Mouse (Mus musculus) limb, embryonic 11.5 days (tissue): Measurements from ENCODE around the gene Ces3b. TPM values are rescaled to one million over a fixed set of nuclear protein-coding genes. Genes with fewer than 3 reads are reported as not detected.
A peak's percentile ranks its signal among the peaks of the same experiment; 100 is the strongest.

Experiments used
- ATAC-seq: fragments of 200-750 bp; cut with Nextera tagmentation; 2 replicates; pipeline ENCODE4 v1.8.0; 2017; ENCODE audit warnings: low read depth; ENCODE audit not compliant: insufficient number of reproducible peaks, low FRiP score, low TSS enrichment
- DNase-seq: peaks from one replicate; pipeline ENCODE4 v3.0.0-alpha.2; 2015; ENCODE audit warnings: low spot score
- H3K27ac ChIP-seq: fragments of 300-500 bp; sonication (generic); replicated peaks from 2 replicates; pipeline ENCODE4 v1.5.1; 2014; ENCODE audit warnings: low read depth, mild to moderate bottlenecking, low read length
- H3K27me3 ChIP-seq: fragments of 300-500 bp; sonication (generic); 2 replicates; pipeline ENCODE4 v1.6.1; 2014; ENCODE audit warnings: mild to moderate bottlenecking, low read length, mixed read lengths; ENCODE audit not compliant: control insufficient read depth, insufficient read depth
- H3K36me3 ChIP-seq: fragments of 300-500 bp; sonication (generic); 2 replicates; pipeline ENCODE4 v1.6.1; 2014; ENCODE audit warnings: mild to moderate bottlenecking, low read length, moderate library complexity, mixed read lengths; ENCODE audit not compliant: control insufficient read depth, insufficient read depth
- H3K4me1 ChIP-seq: fragments of 300-500 bp; sonication (generic); 2 replicates; pipeline ENCODE4 v1.6.1; 2014; ENCODE audit warnings: low read length, mixed read lengths; ENCODE audit not compliant: control insufficient read depth, insufficient read depth
- H3K4me2 ChIP-seq: fragments of 300-500 bp; sonication (generic); 2 replicates; pipeline ENCODE4 v1.6.1; 2014; ENCODE audit warnings: low read depth, mild to moderate bottlenecking, moderate library complexity; ENCODE audit not compliant: severe bottlenecking
- H3K4me3 ChIP-seq: fragments of 300-500 bp; sonication (generic); 2 replicates; pipeline ENCODE4 v1.5.1; 2014; ENCODE audit warnings: low read depth, low read length
- H3K9ac ChIP-seq: fragments of 300-500 bp; sonication (generic); 2 replicates; pipeline ENCODE4 v1.6.1; 2014; ENCODE audit warnings: mild to moderate bottlenecking, low read length
- H3K9me3 ChIP-seq: fragments of 300-500 bp; sonication (generic); 2 replicates; pipeline ENCODE4 v1.6.1; 2016; ENCODE audit warnings: low read length; ENCODE audit not compliant: control insufficient read depth
- WGBS: fragments of 180-500 bp; shearing (Covaris S2); extraction: QIAGEN DNeasy Blood & Tissue Kit; methylation state at CpG from one replicate; pipeline ENCODE4 v1.1.7; 2014; 5-methylcytosine and 5-hydroxymethylcytosine counted together
- polyA plus RNA-seq: library from polyadenylated mRNA; unstranded; fragments of >200 nt; fragmentation: Nextera tagmentation; extraction: Ambion mirVana; gene quantifications from 2 replicates; pipeline ENCODE4 v1.2.1, GENCODE M21; 2014

Ces3b gene
- polyA plus RNA-seq, 1 experiment from 2014 or later = not detected

- no peaks in the 10 kb centered on the region for H3K36me3 ChIP-seq
- DNase-seq = no peak
- 87% methylated on average over 3 of the region's 3 CpGs for WGBS
- H3K27ac ChIP-seq = no peak overlapping the region
- no peak overlapping the region for H3K9ac ChIP-seq
- H3K4me3 ChIP-seq = no peak overlapping the region
- no peaks in the 10 kb centered on the region for H3K27me3 ChIP-seq
- H3K9me3 ChIP-seq = no peaks in the 10 kb centered on the region
- no peak overlapping the region for H3K4me2 ChIP-seq
- no peaks in the 10 kb centered on the region for H3K4me1 ChIP-seq
- ATAC-seq = no peak
These were observed 20.7 kb downstream of the Ces3b start for GRCm38 (mm10) chr8:105104220-105104619.

GRCm38 (mm10) chr8:105129864-105130263 is 46.3 kb downstream of the Ces3b start:
- ATAC-seq = no peak
- Histone ChIP-seq H3K9me3 (no peaks in the 10 kb centered on the region), H3K4me1 (no peaks in the 10 kb centered on the region), H3K27ac (no peak overlapping the region), H3K9ac (no peak overlapping the region), H3K4me2 (no peak overlapping the region), H3K27me3 (no peaks in the 10 kb centered on the region), H3K4me3 (no peak overlapping the region), H3K36me3 (no peaks in the 10 kb centered on the region)
- DNase-seq = no peak
- 83% methylated on average over 9 of the region's 9 CpGs for WGBS

- Histone ChIP-seq H3K4me1 (no peaks in the 10 kb centered on the region), H3K27ac (no peak within 1 kb of the TSS), H3K27me3 (no peaks in the 10 kb centered on the region), H3K36me3 (no peaks in the 10 kb centered on the region), H3K9ac (no peak within 1 kb of the TSS), H3K4me2 (no peak within 1 kb of the TSS), H3K9me3 (no peaks in the 10 kb centered on the region), H3K4me3 (no peak within 1 kb of the TSS)
- WGBS = 88% methylated on average over 5 of the region's 5 CpGs
- ATAC-seq (no peak), DNase-seq (no peak)
These were observed 48.0 kb downstream of the Ces3b start, which contains the start of gene Ces4a for GRCm38 (mm10) chr8:105131509-105131908. Gene Ces4a, plus strand, starts transcription at chr8:105131800.

- Histone ChIP-seq H3K27me3 (no peaks in the 10 kb centered on the region), H3K27ac (no peak overlapping the region), H3K4me2 (no peak overlapping the region), H3K4me3 (no peak overlapping the region), H3K4me1 (no peaks in the 10 kb centered on the region), H3K9ac (no peak overlapping the region), H3K9me3 (no peaks in the 10 kb centered on the region), H3K36me3 (no peaks in the 10 kb centered on the region)
- WGBS = 24% methylated on average over 4 of the region's 4 CpGs
- no peak for ATAC-seq
- DNase-seq = peak; percentile 78
These were observed 54.9 kb downstream of the Ces3b start for GRCm38 (mm10) chr8:105138423-105138822.

GRCm38 (mm10) chr8:105142395-105142794 is 58.8 kb downstream of the Ces3b start:
- no peaks in the 10 kb centered on the region for H3K9me3 ChIP-seq
- ATAC-seq = no peak
- WGBS = 28% methylated on average over 19 of the region's 19 CpGs
- no peak overlapping the region for H3K27ac ChIP-seq
- no peak overlapping the region for H3K4me3 ChIP-seq
- no peak for DNase-seq
- H3K36me3 ChIP-seq = no peaks in the 10 kb centered on the region
- H3K4me2 ChIP-seq = no peak overlapping the region
- H3K4me1 ChIP-seq = no peaks in the 10 kb centered on the region
- no peaks in the 10 kb centered on the region for H3K27me3 ChIP-seq
- no peak overlapping the region for H3K9ac ChIP-seq

Other genes starting within 250 kb of the Ces3b start
- gene Ces2c, start 236.7 kb upstream of the Ces3b start, polyA plus RNA-seq = not detected in 2 replicates
- gene Ces2e, start 157.5 kb upstream of the Ces3b start, polyA plus RNA-seq = not detected in 2 replicates
- not detected in 2 replicates for gene Ces2f, start 136.4 kb upstream of the Ces3b start, polyA plus RNA-seq
- gene Ces2g, start 122.0 kb upstream of the Ces3b start, polyA plus RNA-seq = not detected in 2 replicates
- gene Ces2h, start 82.9 kb upstream of the Ces3b start, polyA plus RNA-seq = not detected in 2 replicates
- not detected in 2 replicates for gene Ces3a, start 35.2 kb upstream of the Ces3b start, polyA plus RNA-seq
- gene Ces4a, start 48.0 kb downstream of the Ces3b start, polyA plus RNA-seq = not detected in 2 replicates
- gene Cbfb, start 86.9 kb downstream of the Ces3b start, polyA plus RNA-seq = 105 TPM in 2 replicates
- gene D230025D16Rik, start 141.4 kb downstream of the Ces3b start, polyA plus RNA-seq = 29.9 and 32.5 TPM in 2 replicates
- gene B3gnt9, start 171.4 kb downstream of the Ces3b start, polyA plus RNA-seq = 2.4 and 3.4 TPM in 2 replicates
- gene Tradd, start 180.9 kb downstream of the Ces3b start, polyA plus RNA-seq = 11.1 and 13.6 TPM in 2 replicates
- 1.2 and 1.3 TPM in 2 replicates for gene Fbxl8, start 180.9 kb downstream of the Ces3b start, polyA plus RNA-seq
- not detected in 2 replicates for gene Hsf4, start 186.0 kb downstream of the Ces3b start, polyA plus RNA-seq
- gene Nol3, start 192.4 kb downstream of the Ces3b start, polyA plus RNA-seq = 1.0 and 1.2 TPM in 2 replicates
- gene 4931428F04Rik, start 206.1 kb downstream of the Ces3b start, polyA plus RNA-seq = 17.5 and 17.9 TPM in 2 replicates
- 6.6 and 8.6 TPM in 2 replicates for gene Exoc3l, start 212.3 kb downstream of the Ces3b start, polyA plus RNA-seq
- 132 and 136 TPM in 2 replicates for gene E2f4, start 213.9 kb downstream of the Ces3b start, polyA plus RNA-seq
- gene Elmo3, start 221.8 kb downstream of the Ces3b start, polyA plus RNA-seq = 2.6 and 3.7 TPM in 2 replicates
- gene Lrrc29, start 242.5 kb downstream of the Ces3b start, polyA plus RNA-seq = 0.64 and 0.92 TPM in 2 replicates
- 87.5 and 99.0 TPM in 2 replicates for gene Tmem208, start 242.6 kb downstream of the Ces3b start, polyA plus RNA-seq